Mouse (Mus musculus): Measurements from ENCODE around the gene Apol8. TPM values are rescaled to one million over a fixed set of nuclear protein-coding genes. Genes with fewer than 3 reads are reported as not detected.
A peak's percentile ranks its signal among the peaks of the same experiment; 100 is the strongest.

Apol8 gene
- polyA plus RNA-seq, 1 experiment from 2014 or later = 0.23 TPM

- no peak for ATAC-seq
- Histone ChIP-seq H3K4me2 (replicated peaks) (no peak overlapping the region), H3K27me3 (no peaks in the 10 kb centered on the region), H3K9me3 (no peaks in the 10 kb centered on the region), H3K36me3 (peaks cover 98% of the 10 kb centered on the region), H3K4me3 (replicated peaks) (no peak overlapping the region), H3K9ac (replicated peaks) (no peak overlapping the region), H3K4me1 (replicated peaks) (no peaks in the 10 kb centered on the region), H3K27ac (no peak overlapping the region)
- WGBS = 84% methylated on average over 11 of the region's 11 CpGs
Measured at GRCm38 (mm10) chr15:77782449-77783014, 25.7 kb upstream of the Apol8 start.

- Histone ChIP-seq H3K27me3 (no peaks in the 10 kb centered on the region), H3K27ac (no peak overlapping the region), H3K4me3 (replicated peaks) (no peak overlapping the region), H3K36me3 (peaks cover 89% of the 10 kb centered on the region), H3K4me2 (replicated peaks) (no peak overlapping the region), H3K4me1 (replicated peaks) (no peaks in the 10 kb centered on the region), H3K9me3 (no peaks in the 10 kb centered on the region), H3K9ac (replicated peaks) (no peak overlapping the region)
- peak; percentile 40 for ATAC-seq
- WGBS = 69% methylated on average over 20 of the region's 20 CpGs
Measured at GRCm38 (mm10) chr15:77775186-77775963, 18.6 kb upstream of the Apol8 start.

DNA sequence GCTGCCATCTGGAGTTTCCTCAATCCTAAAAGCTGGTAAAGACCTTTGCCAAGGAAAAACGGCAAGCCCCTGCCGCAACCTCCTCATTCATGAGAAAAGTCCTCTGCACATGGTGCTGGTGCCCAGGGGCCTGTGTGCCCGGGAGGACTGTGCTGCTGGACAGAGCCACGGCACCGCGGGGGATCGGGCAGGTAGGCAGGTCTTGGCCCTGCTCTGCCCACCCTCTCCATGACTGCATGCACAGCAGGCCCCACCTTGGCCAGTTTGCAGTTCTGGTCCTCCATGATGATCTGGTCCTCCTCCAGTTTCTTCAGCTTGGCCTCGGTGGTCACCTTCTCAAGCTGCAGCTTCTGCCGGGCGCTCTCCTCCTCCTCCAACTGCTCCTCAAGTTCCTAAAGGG lies 17.5 kb upstream of the Apol8 start:
- Histone ChIP-seq H3K9ac (replicated peaks) (no peak overlapping the region), H3K4me2 (replicated peaks) (no peak overlapping the region), H3K4me3 (replicated peaks) (no peak overlapping the region), H3K27ac (no peak overlapping the region), H3K9me3 (no peaks in the 10 kb centered on the region), H3K27me3 (no peaks in the 10 kb centered on the region), H3K36me3 (peaks cover 89% of the 10 kb centered on the region), H3K4me1 (replicated peaks) (no peaks in the 10 kb centered on the region)
- ATAC-seq = no peak
- over 99% methylated on average over 8 of the region's 10 CpGs for WGBS

DNA sequence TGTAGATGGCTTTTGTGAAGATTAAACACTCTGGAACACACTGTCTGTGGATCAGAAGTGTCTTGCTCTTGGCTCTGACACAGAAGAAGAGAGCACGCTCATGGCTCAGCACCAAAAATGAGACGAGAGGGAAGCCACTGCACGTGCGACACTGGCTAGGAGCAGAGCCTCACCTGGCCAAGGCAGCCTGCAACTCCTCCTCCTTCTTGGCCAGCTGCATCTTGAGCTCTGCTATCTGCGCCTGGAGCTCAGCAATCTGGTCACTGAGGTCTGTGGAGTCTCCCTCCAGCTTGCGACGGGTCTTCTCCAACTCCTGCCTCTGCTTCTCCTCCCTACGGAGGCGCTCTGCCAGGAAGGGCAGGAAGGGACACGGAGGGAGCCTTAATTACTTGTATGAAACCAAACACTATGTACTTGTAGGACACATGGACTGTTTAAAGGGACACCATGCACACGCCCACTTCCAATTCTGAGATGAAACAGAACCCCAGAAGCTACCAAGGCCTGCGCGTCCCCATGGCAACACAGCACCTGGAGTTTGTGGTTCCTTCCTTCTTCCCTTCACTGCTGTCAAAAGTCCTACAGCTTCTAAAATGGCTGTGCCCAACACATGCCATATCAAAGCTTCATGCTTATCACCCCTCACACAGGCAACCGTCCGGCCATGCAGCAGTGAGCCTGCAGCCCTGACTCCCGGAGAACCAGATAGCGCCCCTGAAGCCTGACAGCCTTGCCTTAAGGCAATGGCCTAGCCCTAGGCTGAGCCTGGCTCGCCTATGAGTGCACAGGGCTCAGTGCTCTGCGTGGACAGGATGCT lies 16.5 kb upstream of the Apol8 start:
- H3K27me3 ChIP-seq = no peaks in the 10 kb centered on the region
- no peak for ATAC-seq
- peaks cover 90% of the 10 kb centered on the region for H3K36me3 ChIP-seq
- 95% methylated on average over 19 of the region's 19 CpGs for WGBS
- no peak overlapping the region for H3K4me2 ChIP-seq (replicated peaks)
- no peak overlapping the region for H3K27ac ChIP-seq
- no peak overlapping the region for H3K4me3 ChIP-seq (replicated peaks)
- H3K4me1 ChIP-seq (replicated peaks) = no peaks in the 10 kb centered on the region
- H3K9me3 ChIP-seq = no peaks in the 10 kb centered on the region
- no peak overlapping the region for H3K9ac ChIP-seq (replicated peaks)

GRCm38 (mm10) chr15:77770942-77771341 lies 14.1 kb upstream of the Apol8 start:
- no peak for ATAC-seq
- 95% methylated on average over 9 of the region's 9 CpGs for WGBS

GRCm38 (mm10) chr15:77770341-77770740 lies 13.5 kb upstream of the Apol8 start:
- no peaks in the 10 kb centered on the region for H3K27me3 ChIP-seq
- H3K9ac ChIP-seq (replicated peaks) = no peak overlapping the region
- H3K36me3 ChIP-seq = peaks cover 98% of the 10 kb centered on the region
- no peak overlapping the region for H3K4me3 ChIP-seq (replicated peaks)
- no peak for ATAC-seq
- no peak overlapping the region for H3K27ac ChIP-seq
- no peak overlapping the region for H3K4me2 ChIP-seq (replicated peaks)
- no peaks in the 10 kb centered on the region for H3K9me3 ChIP-seq
- WGBS = 95% methylated on average over 5 of the region's 5 CpGs
- H3K4me1 ChIP-seq (replicated peaks) = no peaks in the 10 kb centered on the region

More at GRCm38 (mm10) chr15:77770942-77771341, 14.1 kb upstream of the Apol8 start:
- Histone ChIP-seq H3K27me3 (no peaks in the 10 kb centered on the region), H3K4me2 (replicated peaks) (no peak overlapping the region), H3K36me3 (peaks cover 93% of the 10 kb centered on the region), H3K4me3 (replicated peaks) (no peak overlapping the region), H3K9me3 (no peaks in the 10 kb centered on the region), H3K4me1 (replicated peaks) (no peaks in the 10 kb centered on the region), H3K27ac (no peak overlapping the region), H3K9ac (replicated peaks) (no peak overlapping the region)

DNA sequence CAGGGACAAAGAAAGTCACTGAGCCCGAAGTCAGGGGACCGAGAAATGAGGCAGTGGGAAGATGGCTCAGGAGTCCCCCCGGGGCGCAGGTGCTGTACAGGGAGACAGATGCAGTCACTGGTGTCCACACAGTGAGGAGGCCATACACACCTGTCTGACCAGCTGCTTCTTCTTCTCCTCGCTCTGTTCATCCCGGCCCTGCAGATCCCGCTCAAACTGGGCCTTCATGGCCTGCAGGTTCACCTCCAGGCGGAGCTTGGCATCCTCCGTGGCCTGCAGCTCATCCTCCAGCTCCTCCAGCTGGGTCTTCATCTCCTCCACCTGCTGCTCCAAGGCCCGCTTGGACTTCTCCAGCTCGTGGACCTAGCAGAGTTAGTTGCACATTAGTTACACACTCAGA lies 10.2 kb upstream of the Apol8 start:
- ATAC-seq = no peak
- WGBS = 95% methylated on average over 11 of the region's 11 CpGs
- H3K36me3 ChIP-seq = peaks cover 100% of the 10 kb centered on the region

DNA sequence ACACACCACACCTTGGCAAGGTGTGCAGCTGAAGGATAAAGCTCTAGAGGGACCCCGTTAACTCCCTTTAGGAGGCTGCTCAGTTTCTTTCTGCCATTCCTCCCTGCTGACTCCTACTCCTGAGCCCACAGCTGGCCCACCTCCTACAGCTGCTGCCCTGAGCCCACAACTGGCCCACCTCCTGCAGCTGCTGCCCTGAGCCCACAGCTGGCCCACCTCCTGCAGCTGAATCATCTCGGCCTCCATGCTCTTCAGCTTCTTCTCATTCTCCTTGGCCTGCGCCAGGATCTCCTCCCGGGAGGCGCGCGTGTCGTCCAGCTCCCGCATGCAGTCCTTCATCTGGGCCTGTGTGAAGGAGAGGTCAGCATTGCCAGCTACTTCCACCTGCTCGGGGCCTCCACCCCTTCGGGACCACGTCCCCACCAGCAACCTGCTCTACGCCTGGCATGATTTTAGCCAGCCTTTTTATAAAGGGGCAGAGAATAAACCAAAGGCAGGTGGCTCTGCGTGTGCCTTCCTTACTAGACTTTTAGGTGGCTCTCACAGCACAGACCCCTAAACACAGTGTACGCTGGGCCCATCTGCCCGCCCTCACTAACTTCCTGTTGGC lies 8.8 kb upstream of the Apol8 start:
- no peaks in the 10 kb centered on the region for H3K9me3 ChIP-seq
- H3K4me2 ChIP-seq (replicated peaks) = no peak overlapping the region
- H3K27me3 ChIP-seq = no peaks in the 10 kb centered on the region
- H3K4me1 ChIP-seq (replicated peaks) = no peaks in the 10 kb centered on the region
- no peak overlapping the region for H3K4me3 ChIP-seq (replicated peaks)
- H3K27ac ChIP-seq = no peak overlapping the region
- WGBS = 95% methylated on average over 16 of the region's 16 CpGs
- H3K36me3 ChIP-seq = peaks cover 100% of the 10 kb centered on the region
- no peak for ATAC-seq
- H3K9ac ChIP-seq (replicated peaks) = no peak overlapping the region

More for the DNA sequence above, 10.2 kb upstream of the Apol8 start:
- Histone ChIP-seq H3K27ac (no peak overlapping the region), H3K4me3 (replicated peaks) (no peak overlapping the region), H3K4me1 (replicated peaks) (no peaks in the 10 kb centered on the region), H3K4me2 (replicated peaks) (no peak overlapping the region), H3K27me3 (no peaks in the 10 kb centered on the region), H3K9me3 (no peaks in the 10 kb centered on the region), H3K9ac (replicated peaks) (no peak overlapping the region)

DNA sequence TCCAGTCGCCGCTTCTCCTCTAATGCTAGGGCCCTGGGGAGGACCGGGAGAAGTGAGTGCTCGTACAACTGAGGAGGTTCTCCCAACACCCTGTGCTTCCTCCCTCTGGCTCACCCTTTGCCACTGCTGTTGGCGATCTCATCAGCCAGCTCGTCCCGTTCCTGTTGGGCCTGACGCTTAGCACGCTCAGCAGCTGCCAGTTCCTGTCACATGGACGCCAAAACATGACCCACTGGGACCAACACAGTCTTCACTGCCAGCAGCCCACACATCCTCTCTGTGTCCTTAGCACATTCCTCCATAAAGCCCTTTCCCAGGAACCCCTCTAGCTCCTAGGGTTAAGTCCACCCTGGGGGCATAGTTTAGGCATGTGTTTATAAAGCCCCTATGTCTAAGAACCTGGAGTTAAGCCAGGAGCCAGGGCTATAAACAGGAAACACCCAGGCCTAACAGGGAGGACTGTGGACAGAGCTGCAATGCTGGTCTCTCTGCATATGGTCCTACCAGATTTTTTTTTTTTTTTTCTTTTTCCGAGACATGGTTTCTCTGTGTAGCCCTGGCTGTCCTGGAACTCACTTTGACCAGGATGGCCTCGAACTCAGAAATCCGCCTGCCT lies 7.7 kb upstream of the Apol8 start:
- no peaks in the 10 kb centered on the region for H3K4me1 ChIP-seq (replicated peaks)
- no peak overlapping the region for H3K27ac ChIP-seq
- 90% methylated on average over 13 of the region's 13 CpGs for WGBS
- H3K4me3 ChIP-seq (replicated peaks) = no peak overlapping the region
- H3K9ac ChIP-seq (replicated peaks) = no peak overlapping the region
- no peak for ATAC-seq
- H3K9me3 ChIP-seq = no peaks in the 10 kb centered on the region
- H3K27me3 ChIP-seq = no peaks in the 10 kb centered on the region
- peaks cover 92% of the 10 kb centered on the region for H3K36me3 ChIP-seq
- H3K4me2 ChIP-seq (replicated peaks) = no peak overlapping the region

GRCm38 (mm10) chr15:77763702-77764101 lies 6.9 kb upstream of the Apol8 start:
- no peaks in the 10 kb centered on the region for H3K27me3 ChIP-seq
- H3K9ac ChIP-seq (replicated peaks) = no peak overlapping the region
- H3K4me3 ChIP-seq (replicated peaks) = no peak overlapping the region
- no peaks in the 10 kb centered on the region for H3K9me3 ChIP-seq
- H3K4me1 ChIP-seq (replicated peaks) = no peaks in the 10 kb centered on the region
- no peak overlapping the region for H3K4me2 ChIP-seq (replicated peaks)
- ATAC-seq = no peak
- H3K36me3 ChIP-seq = peaks cover 84% of the 10 kb centered on the region
- WGBS = 96% methylated on average over 11 of the region's 11 CpGs
- no peak overlapping the region for H3K27ac ChIP-seq

- no peak overlapping the region for H3K27ac ChIP-seq
- H3K27me3 ChIP-seq = no peaks in the 10 kb centered on the region
- no peak overlapping the region for H3K9ac ChIP-seq (replicated peaks)
- WGBS = 94% methylated on average over 16 of the region's 16 CpGs
- no peak overlapping the region for H3K4me3 ChIP-seq (replicated peaks)
- no peak overlapping the region for H3K4me2 ChIP-seq (replicated peaks)
- no peak for ATAC-seq
- no peaks in the 10 kb centered on the region for H3K4me1 ChIP-seq (replicated peaks)
- H3K9me3 ChIP-seq = no peaks in the 10 kb centered on the region
- H3K36me3 ChIP-seq = peaks cover 77% of the 10 kb centered on the region
Measured at GRCm38 (mm10) chr15:77763050-77763449, 6.2 kb upstream of the Apol8 start.

Measured in midbrain, embryonic 13.5 days (tissue).